Mouse (Mus musculus) lung, embryonic 14.5 days (tissue): ENCODE data around the gene Gsta3. TPM values are rescaled to one million over a fixed set of nuclear protein-coding genes. Genes with fewer than 3 reads are reported as not detected.
"Not testable (repeated sequence)": the region's sequence is repeated elsewhere in the genome, so short reads cannot be mapped to it uniquely, and the experiment has no call there.

ENCODE experiments used
- ATAC-seq: fragments of 200-750 bp; cut with Nextera tagmentation; 2 replicates; pipeline ENCODE4 v1.8.0; 2017; ENCODE audit warnings: mild to moderate bottlenecking, moderate TSS enrichment, moderate library complexity; ENCODE audit not compliant: insufficient read depth
- DNase-seq: peaks from one replicate; pipeline ENCODE4 v3.0.0-alpha.2; 2015
- H3K27ac ChIP-seq: fragments of 300-500 bp; sonication (generic); 2 replicates; pipeline ENCODE4 v1.5.1; 2014; ENCODE audit warnings: low read depth, mild to moderate bottlenecking, moderate library complexity
- H3K27me3 ChIP-seq: fragments of 300-500 bp; sonication (generic); 2 replicates; pipeline ENCODE4 v1.6.1; 2014; ENCODE audit warnings: low read length, control low read depth; ENCODE audit not compliant: insufficient read depth
- H3K36me3 ChIP-seq: fragments of 300-500 bp; sonication (generic); 2 replicates; pipeline ENCODE4 v1.6.1; 2014; ENCODE audit warnings: control low read depth; ENCODE audit not compliant: insufficient read depth
- H3K4me1 ChIP-seq: fragments of 300-500 bp; sonication (generic); 2 replicates; pipeline ENCODE4 v1.6.1; 2014; ENCODE audit warnings: antibody characterized with exemption, control low read depth; ENCODE audit not compliant: insufficient read depth
- H3K4me2 ChIP-seq: fragments of 300-500 bp; sonication (generic); 2 replicates; pipeline ENCODE4 v1.6.1; 2014; ENCODE audit warnings: mild to moderate bottlenecking
- H3K4me3 ChIP-seq: fragments of 300-500 bp; sonication (generic); 2 replicates; pipeline ENCODE4 v1.5.1; 2014; ENCODE audit warnings: low read depth, low read length
- H3K9ac ChIP-seq: fragments of 300-500 bp; sonication (generic); 2 replicates; pipeline ENCODE4 v1.6.1; 2014
- H3K9me3 ChIP-seq: fragments of 300-500 bp; sonication (generic); 2 replicates; pipeline ENCODE4 v1.6.1; 2016; ENCODE audit warnings: low read depth, low read length, control low read depth
- CTCF ChIP-seq: IDR thresholded peaks from 2 replicates; pipeline ENCODE4 v1.5.1; 2016; ENCODE audit warnings: antibody characterized with exemption, low read depth
- WGBS: fragments of 180-500 bp; shearing (Covaris S2); extraction: QIAGEN DNeasy Blood & Tissue Kit; methylation state at CpG from one replicate; pipeline ENCODE4 v1.1.7; 2014; 5-methylcytosine and 5-hydroxymethylcytosine counted together
- polyA plus RNA-seq: library from polyadenylated mRNA; unstranded; fragments of >200 nt; fragmentation: Nextera tagmentation; extraction: Ambion mirVana; gene quantifications from 2 replicates; pipeline ENCODE4 v1.2.1, GENCODE M21; 2014

Gene Gsta3
- polyA plus RNA-seq, 1 experiment from 2014 or later, result 0.55 TPM

- no peak overlapping the region for H3K4me3 ChIP-seq
- ATAC-seq, result no peak
- H3K36me3 ChIP-seq, result no peaks in the 10 kb centered on the region
- H3K27me3 ChIP-seq, result no peaks in the 10 kb centered on the region
- no peak overlapping the region for H3K27ac ChIP-seq
- 62% methylated on average over 3 of the region's 3 CpGs for WGBS
- DNase-seq, result no peak
- no peak for TF ChIP-seq CTCF
- no peak overlapping the region for H3K4me2 ChIP-seq
- H3K9ac ChIP-seq, result no peak overlapping the region
- H3K9me3 ChIP-seq, result no peaks in the 10 kb centered on the region
- no peaks in the 10 kb centered on the region for H3K4me1 ChIP-seq
Measured at GRCm38 (mm10) chr1:21256391-21256790, 16.0 kb downstream of the Gsta3 start.

GRCm38 (mm10) chr1:21256871-21257270 is 16.5 kb downstream of the Gsta3 start:
- Histone ChIP-seq H3K9ac (no peak overlapping the region), H3K4me3 (no peak overlapping the region), H3K9me3 (no peaks in the 10 kb centered on the region), H3K4me2 (no peak overlapping the region), H3K4me1 (no peaks in the 10 kb centered on the region), H3K27ac (no peak overlapping the region), H3K36me3 (no peaks in the 10 kb centered on the region), H3K27me3 (no peaks in the 10 kb centered on the region)
- no peak for ATAC-seq
- 72% methylated on average over 5 of the region's 5 CpGs for WGBS
- no peak for TF ChIP-seq CTCF
- no peak for DNase-seq

- not testable (repeated sequence) for DNase-seq, H3K4me3 ChIP-seq, H3K36me3 ChIP-seq, H3K27me3 ChIP-seq, H3K27ac ChIP-seq, H3K4me2 ChIP-seq, ATAC-seq, H3K4me1 ChIP-seq, H3K9me3 ChIP-seq, H3K9ac ChIP-seq
- 77% methylated on average over 8 of the region's 8 CpGs for WGBS
Measured at GRCm38 (mm10) chr1:21259981-21260380, 19.6 kb downstream of the Gsta3 start.

- Histone ChIP-seq H3K9ac (no peak overlapping the region), H3K4me1 (no peaks in the 10 kb centered on the region), H3K36me3 (no peaks in the 10 kb centered on the region), H3K4me2 (no peak overlapping the region), H3K27ac (no peak overlapping the region), H3K9me3 (no peaks in the 10 kb centered on the region), H3K27me3 (no peaks in the 10 kb centered on the region), H3K4me3 (no peak overlapping the region)
- 92% methylated on average over 5 of the region's 5 CpGs for WGBS
- ATAC-seq, result no peak
- no peak for TF ChIP-seq CTCF
- no peak for DNase-seq
Measured at GRCm38 (mm10) chr1:21262401-21262800, 22.0 kb downstream of the Gsta3 start.

- no peaks in the 10 kb centered on the region for H3K9me3 ChIP-seq
- H3K4me2 ChIP-seq, result no peak overlapping the region
- H3K27me3 ChIP-seq, result no peaks in the 10 kb centered on the region
- H3K4me1 ChIP-seq, result no peaks in the 10 kb centered on the region
- no peak overlapping the region for H3K27ac ChIP-seq
- no peaks in the 10 kb centered on the region for H3K36me3 ChIP-seq
- WGBS, result 74% methylated on average over 4 of the region's 4 CpGs
- DNase-seq (no peak), ATAC-seq (no peak)
- no peak overlapping the region for H3K4me3 ChIP-seq
- no peak overlapping the region for H3K9ac ChIP-seq
- no peak for TF ChIP-seq CTCF
Measured at GRCm38 (mm10) chr1:21263986-21264385, 23.6 kb downstream of the Gsta3 start.

- no peak for DNase-seq
- Histone ChIP-seq H3K9me3 (no peaks in the 10 kb centered on the region), H3K27me3 (no peaks in the 10 kb centered on the region), H3K27ac (no peak overlapping the region), H3K4me2 (no peak overlapping the region), H3K4me1 (no peaks in the 10 kb centered on the region), H3K4me3 (no peak overlapping the region), H3K9ac (no peak overlapping the region), H3K36me3 (no peaks in the 10 kb centered on the region)
- 74% methylated on average over 8 of the region's 8 CpGs for WGBS
- ATAC-seq, result no peak
- no peak for TF ChIP-seq CTCF
Measured at GRCm38 (mm10) chr1:21264747-21265146, 24.4 kb downstream of the Gsta3 start.

GRCm38 (mm10) chr1:21266766-21267165 is 26.4 kb downstream of the Gsta3 start:
- WGBS, result 88% methylated on average over 1 of the region's 1 CpGs
- H3K9ac ChIP-seq, result no peak overlapping the region

GRCm38 (mm10) chr1:21267466-21267865 is 27.1 kb downstream of the Gsta3 start:
- not testable (repeated sequence) for H3K36me3 ChIP-seq, H3K9me3 ChIP-seq, H3K9ac ChIP-seq, DNase-seq, ATAC-seq, H3K27ac ChIP-seq, H3K4me2 ChIP-seq, H3K27me3 ChIP-seq, H3K4me3 ChIP-seq, H3K4me1 ChIP-seq
- 84% methylated on average over 6 of the region's 7 CpGs for WGBS

More at GRCm38 (mm10) chr1:21266766-21267165, 26.4 kb downstream of the Gsta3 start:
- Histone ChIP-seq H3K9me3 (no peaks in the 10 kb centered on the region), H3K4me3 (no peak overlapping the region), H3K36me3 (no peaks in the 10 kb centered on the region), H3K4me2 (no peak overlapping the region), H3K27me3 (no peaks in the 10 kb centered on the region), H3K27ac (no peak overlapping the region), H3K4me1 (no peaks in the 10 kb centered on the region)
- DNase-seq (no peak), ATAC-seq (no peak)
- no peak for TF ChIP-seq CTCF
